Mouse (Mus musculus) layer of hippocampus, adult 6 months (tissue): Measurements from ENCODE around the gene Fhad1. TPM values are rescaled to one million over a fixed set of nuclear protein-coding genes. Genes with fewer than 3 reads are reported as not detected.

Source experiments
- long read RNA-seq, 2 experiments: library from polyadenylated mRNA; unstranded; transcript quantifications; one replicate each; pipeline ENCODE4 v2.0.0; 2019 to 2020
- polyA plus RNA-seq: library from polyadenylated mRNA; unstranded; fragments of <200 nt; fragmentation: Nextera tagmentation; gene quantifications from 2 replicates; pipeline ENCODE4 v1.2.3, GENCODE M21; 2021

Fhad1 gene
- 4.2 and 12.0 TPM in 2 replicates for polyA plus RNA-seq
- long read RNA-seq, experiment 1, partial matches to known transcripts, result 8 of 12 reads
- long read RNA-seq, experiment 1, other reads (novel, unspliced or antisense), result 3 of 12 reads
- long read RNA-seq, experiment 2, transcript Fhad1-201 (8 exons, 1,366 nt), result major isoform, 5 of 42 reads
- long read RNA-seq, experiment 2, partial matches to known transcripts, result 16 of 42 reads
- long read RNA-seq, experiment 2, other reads (novel, unspliced or antisense), result 21 of 42 reads

DNA sequence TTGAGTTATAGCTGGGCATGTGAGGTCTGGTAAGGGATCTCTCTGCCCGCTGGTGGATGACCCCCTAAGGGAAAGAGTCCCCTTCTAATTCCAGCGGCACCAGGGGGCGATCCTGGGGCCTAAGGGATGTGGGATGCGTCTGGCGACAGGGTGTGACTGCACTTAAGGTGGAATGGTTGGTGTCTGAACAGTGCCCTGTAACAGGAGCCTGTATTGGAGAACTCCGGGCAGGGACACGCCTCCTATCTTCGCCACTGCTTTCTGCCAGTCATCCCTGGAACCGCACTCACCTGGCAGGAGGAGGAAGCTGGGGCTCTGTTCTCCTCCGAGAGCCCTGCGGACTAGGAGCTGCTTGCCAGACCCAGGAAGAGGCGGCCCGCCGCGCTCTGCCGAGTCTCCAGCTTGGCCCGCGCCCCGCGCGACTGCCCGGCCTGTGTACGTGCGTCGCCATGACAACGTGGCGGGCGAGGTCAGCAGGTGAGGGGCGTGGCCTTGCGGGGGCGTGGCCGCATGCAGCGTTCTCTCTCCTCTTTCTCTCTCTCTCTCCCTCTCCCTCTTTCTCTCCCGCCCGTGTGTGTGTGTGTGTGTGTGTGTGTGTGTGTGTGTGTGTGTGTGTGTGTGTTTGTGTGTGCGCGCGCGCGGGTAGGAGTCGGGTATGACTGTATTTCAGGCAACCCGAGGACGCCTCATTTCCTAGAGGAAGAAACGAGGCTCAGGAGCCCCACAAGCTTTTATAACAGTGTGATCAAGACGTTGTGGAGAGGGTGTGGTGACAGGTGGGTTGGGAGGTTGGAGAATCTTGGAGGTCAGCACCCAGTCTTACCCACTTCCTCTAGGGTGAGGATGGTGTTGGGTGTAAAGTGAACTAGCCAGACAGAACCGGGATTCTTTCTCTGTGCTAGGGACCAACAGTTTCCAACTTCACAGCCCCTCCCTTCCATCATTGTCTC is at the start of gene Fhad1:
TSS of gene Fhad1 (minus strand) at position 424 of the 950 bp plus-strand sequence.

DNA sequence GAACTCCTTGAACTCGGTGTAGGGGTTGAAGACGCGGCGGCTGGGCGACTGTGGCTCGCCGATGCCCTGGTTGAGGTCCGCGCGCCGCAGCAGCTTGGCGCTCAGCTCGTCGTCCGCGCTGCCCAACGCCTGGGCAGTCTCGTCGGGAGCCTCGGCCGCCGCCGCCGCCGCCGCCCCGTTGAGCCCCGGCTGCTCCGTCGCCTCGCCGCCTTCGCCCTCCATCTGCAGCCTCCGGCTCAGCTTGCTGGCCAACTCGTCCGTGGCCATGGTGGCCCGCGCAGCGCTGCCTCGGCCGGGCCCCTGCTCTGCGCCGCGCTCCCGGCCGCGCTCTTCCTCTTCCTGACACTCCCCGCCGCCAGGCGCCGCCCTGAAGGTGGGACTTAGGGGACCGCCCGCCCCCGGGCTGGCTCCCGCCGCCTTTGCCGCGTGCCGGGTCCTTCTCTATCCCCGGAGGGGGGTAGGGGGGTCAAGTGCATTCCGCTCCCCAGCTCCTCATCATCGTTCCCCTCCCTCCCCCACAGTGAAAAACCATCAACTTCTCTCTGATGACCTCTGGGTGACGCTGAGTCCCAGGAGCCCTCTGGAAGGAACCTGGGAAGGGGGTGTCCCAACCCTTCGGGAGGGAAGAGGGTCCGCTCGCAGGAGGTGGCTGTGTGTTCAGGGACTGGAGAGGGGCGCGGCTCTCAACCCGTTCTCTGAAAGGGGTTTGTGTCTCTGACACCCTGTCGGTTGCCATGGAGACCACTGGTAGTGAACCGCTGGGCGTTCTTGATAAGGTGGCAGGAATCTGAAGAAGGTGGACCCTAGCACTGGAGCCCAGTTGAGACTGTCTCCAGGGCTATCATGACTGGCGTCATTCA is 140.1 kb downstream of the Fhad1 start, which contains the start of gene Efhd2:
TSS of gene Efhd2 (minus strand) at position 320 of the 860 bp plus-strand sequence.

DNA sequence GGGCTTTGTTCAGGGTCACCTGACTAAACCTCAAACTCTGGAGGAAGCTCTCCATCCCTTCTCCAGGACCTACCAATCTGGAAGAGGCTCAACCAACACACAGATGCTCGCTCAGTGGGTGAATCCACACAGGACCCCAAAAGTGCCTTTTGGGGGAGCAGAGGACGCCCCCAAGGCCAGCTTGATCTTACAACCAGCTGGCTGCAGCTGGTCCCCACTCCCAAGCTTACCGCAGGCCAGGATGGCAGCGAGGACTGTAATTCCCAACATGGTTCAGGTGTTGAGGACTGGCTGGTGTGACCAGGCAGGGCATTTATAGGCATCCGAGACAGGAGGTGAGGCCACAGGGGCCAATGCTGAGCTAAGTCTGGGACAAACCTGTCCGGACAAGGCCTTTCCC is 168.9 kb downstream of the Fhad1 start, which contains the start of gene Ctrc:
TSS of gene Ctrc (minus strand) at position 361 of the 400 bp plus-strand sequence.

Other genes starting within 250 kb of the Fhad1 start
- gene Dnajc16, start 224.2 kb downstream of the Fhad1 start, polyA plus RNA-seq, result 12.0 and 12.4 TPM in 2 replicates
- gene Casp9, start 221.5 kb downstream of the Fhad1 start, polyA plus RNA-seq, result 7.7 and 7.8 TPM in 2 replicates
- gene Cela2a, start 188.9 kb downstream of the Fhad1 start, polyA plus RNA-seq, result not detected in 2 replicates
- gene Ctrc, start 168.7 kb downstream of the Fhad1 start, polyA plus RNA-seq, result not detected in 2 replicates
- 53.0 and 58.8 TPM in 2 replicates for gene Efhd2, start 140.2 kb downstream of the Fhad1 start, polyA plus RNA-seq
- 6.6 and 9.3 TPM in 2 replicates for gene Tmem51, start 69.2 kb upstream of the Fhad1 start, polyA plus RNA-seq
- 18.7 and 22.1 TPM in 2 replicates for gene Kazn, start 224.3 kb upstream of the Fhad1 start, polyA plus RNA-seq